Mouse (Mus musculus) erythroblast, embryonic 14.5 days (primary cell): Measurements from ENCODE around the gene Hist1h3d. TPM values are rescaled to one million over a fixed set of nuclear protein-coding genes. Genes with fewer than 3 reads are reported as not detected.
"Not testable (repeated sequence)": the region's sequence is repeated elsewhere in the genome, so short reads cannot be mapped to it uniquely, and the experiment has no call there.

Source experiments
- H3K27me3 ChIP-seq: 2 replicates; pipeline ENCODE4 v1.6.1; 2012; ENCODE audit warnings: inconsistent platforms; ENCODE audit not compliant: control insufficient read depth
- H3K36me3 ChIP-seq: 2 replicates; pipeline ENCODE4 v1.6.1; 2012; ENCODE audit warnings: mild to moderate bottlenecking, inconsistent platforms; ENCODE audit not compliant: control insufficient read depth
- H3K4me1 ChIP-seq: 2 replicates; pipeline ENCODE4 v1.6.1; 2012; ENCODE audit warnings: inconsistent platforms; ENCODE audit not compliant: control insufficient read depth
- H3K4me3 ChIP-seq: replicated peaks from 2 replicates; pipeline ENCODE3; 2012; ENCODE audit warnings: moderate library complexity, mild to moderate bottlenecking, inconsistent platforms
- H3K9me3 ChIP-seq: 2 replicates; pipeline ENCODE4 v1.6.1; 2012; ENCODE audit warnings: low read length, inconsistent platforms, mixed read lengths; ENCODE audit not compliant: control insufficient read depth
- GATA1 ChIP-seq: IDR thresholded peaks from 2 replicates; pipeline ENCODE4 v1.6.1; 2012; ENCODE audit warnings: low read length, inconsistent platforms, mixed read lengths
- TAL1 ChIP-seq: IDR thresholded peaks from 3 replicates; pipeline ENCODE4 v1.6.1; 2012; ENCODE audit warnings: low read length, inconsistent platforms, mixed read lengths
- polyA plus RNA-seq: library from polyadenylated mRNA; stranded (reverse); fragments of >175 nt; gene quantifications from 2 replicates; pipeline ENCODE4 v1.2.3, GENCODE M21; 2012

Hist1h3d gene
- polyA plus RNA-seq, 1 experiment, result 4.7 TPM

DNA sequence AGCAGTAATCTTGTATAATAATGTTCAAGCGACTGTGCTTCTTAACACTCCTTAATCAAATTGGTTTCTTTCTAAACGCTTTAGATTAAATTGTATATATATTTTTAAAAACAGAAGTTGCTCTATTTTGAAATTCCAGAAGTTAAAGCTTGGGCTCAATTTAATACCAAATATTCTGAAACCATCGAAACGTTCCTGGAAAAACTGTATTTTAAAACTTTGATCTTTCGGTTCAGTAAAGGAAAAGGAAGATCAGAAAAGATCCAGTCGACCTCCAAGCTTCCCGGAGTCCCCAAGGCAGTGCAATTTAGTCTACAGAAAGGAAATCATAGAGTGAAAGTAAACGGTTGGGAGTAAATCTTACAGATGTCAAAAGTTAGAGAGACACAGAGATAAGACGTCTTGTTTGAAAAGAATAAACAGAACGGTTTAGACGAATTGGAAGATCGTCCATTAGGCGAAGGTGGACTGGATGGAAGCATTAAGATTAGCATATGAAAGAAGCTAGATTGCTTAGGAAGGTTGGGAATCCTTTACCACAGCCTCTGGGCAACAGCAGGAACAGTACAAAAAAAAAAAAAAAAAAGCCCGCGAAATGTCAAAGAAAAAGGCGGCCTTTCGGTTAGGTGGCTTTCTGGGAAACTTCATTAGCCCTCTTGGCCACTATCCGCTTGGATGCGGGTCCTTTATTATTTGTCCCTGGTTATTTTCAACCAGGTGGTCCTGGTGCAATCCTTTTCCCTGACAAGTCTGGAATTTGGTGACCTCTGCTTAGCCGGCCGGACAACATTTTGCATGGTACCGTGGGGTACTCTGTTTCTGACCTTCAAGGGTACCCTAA lies 10.8 kb downstream of the Hist1h3d start:
- Histone ChIP-seq H3K27me3 (no peaks in the 10 kb centered on the region), H3K9me3 (no peaks in the 10 kb centered on the region), H3K36me3 (peaks cover 4% of the 10 kb centered on the region; the same call in 1 of the 2 replicates), H3K4me3 (peak overlapping the region; percentile 67), H3K4me1 (peaks cover 61% of the 10 kb centered on the region)
- TF ChIP-seq TAL1, result no peak
- TF ChIP-seq GATA1, result no peak

GRCm38 (mm10) chr13:23586940-23587225 lies 11.3 kb downstream of the Hist1h3d start:
- Histone ChIP-seq H3K4me3 (peak overlapping the region; percentile 67), H3K36me3 (peaks cover 6% of the 10 kb centered on the region), H3K4me1 (peaks cover 58% of the 10 kb centered on the region), H3K9me3 (peaks cover 2% of the 10 kb centered on the region; the same call in 1 of the 2 replicates), H3K27me3 (no peaks in the 10 kb centered on the region)
- no peak for TF ChIP-seq GATA1
- TF ChIP-seq TAL1, result no peak

GRCm38 (mm10) chr13:23591206-23591605 lies 15.6 kb downstream of the Hist1h3d start:
- Histone ChIP-seq H3K9me3 (peaks cover 3% of the 10 kb centered on the region; the same call in 1 of the 2 replicates), H3K27me3 (no peaks in the 10 kb centered on the region), H3K4me1 (peaks cover 69% of the 10 kb centered on the region), H3K36me3 (peaks cover 5% of the 10 kb centered on the region), H3K4me3 (no peak overlapping the region)
- TF ChIP-seq TAL1, result no peak
- no peak for TF ChIP-seq GATA1

GRCm38 (mm10) chr13:23591886-23592285 lies 16.3 kb downstream of the Hist1h3d start:
- H3K27me3 ChIP-seq, H3K4me3 ChIP-seq, H3K36me3 ChIP-seq, H3K9me3 ChIP-seq: not testable (repeated sequence)
- peaks cover 69% of the 10 kb centered on the region for H3K4me1 ChIP-seq

- TF ChIP-seq TAL1, result no peak
- TF ChIP-seq GATA1, result no peak
- Histone ChIP-seq H3K36me3 (peaks cover 11% of the 10 kb centered on the region), H3K27me3 (no peaks in the 10 kb centered on the region), H3K4me3 (no peak overlapping the region), H3K9me3 (peaks cover 3% of the 10 kb centered on the region; the same call in 1 of the 2 replicates), H3K4me1 (peaks cover 73% of the 10 kb centered on the region)
These were observed 17.1 kb downstream of the Hist1h3d start for GRCm38 (mm10) chr13:23592614-23593013.

- H3K4me1 ChIP-seq, result peaks cover 74% of the 10 kb centered on the region
- H3K27me3 ChIP-seq, result no peaks in the 10 kb centered on the region
- TF ChIP-seq TAL1 (no peak), GATA1 (peak; percentile 59)
- peaks cover 11% of the 10 kb centered on the region for H3K36me3 ChIP-seq
- H3K4me3 ChIP-seq, result no peak overlapping the region
- H3K9me3 ChIP-seq, result peaks cover 3% of the 10 kb centered on the region; the same call in 1 of the 2 replicates
These were observed 17.6 kb downstream of the Hist1h3d start for GRCm38 (mm10) chr13:23593051-23593770.

GRCm38 (mm10) chr13:23595185-23595584 lies 19.6 kb downstream of the Hist1h3d start:
- Histone ChIP-seq H3K4me1 (peaks cover 72% of the 10 kb centered on the region), H3K4me3 (peak overlapping the region; percentile 45), H3K36me3 (peaks cover 9% of the 10 kb centered on the region), H3K27me3 (no peaks in the 10 kb centered on the region), H3K9me3 (peaks cover 3% of the 10 kb centered on the region; the same call in 1 of the 2 replicates)
- TF ChIP-seq GATA1 (no peak), TAL1 (no peak)

GRCm38 (mm10) chr13:23595622-23596372 lies 20.2 kb downstream of the Hist1h3d start:
- TF ChIP-seq GATA1 (peak; percentile 89), TAL1 (peak; percentile 92)
- peaks cover 9% of the 10 kb centered on the region for H3K36me3 ChIP-seq
- H3K4me1 ChIP-seq, result peaks cover 72% of the 10 kb centered on the region
- H3K4me3 ChIP-seq, result peak overlapping the region; percentile 45
- H3K9me3 ChIP-seq, result peaks cover 3% of the 10 kb centered on the region; the same call in 1 of the 2 replicates
- no peaks in the 10 kb centered on the region for H3K27me3 ChIP-seq

- H3K27me3 ChIP-seq, result no peaks in the 10 kb centered on the region
- peak overlapping the region; percentile 42 for H3K4me3 ChIP-seq
These were observed 22.4 kb downstream of the Hist1h3d start for GRCm38 (mm10) chr13:23597957-23598356.

More at GRCm38 (mm10) chr13:23597957-23598356, 22.4 kb downstream of the Hist1h3d start:
- TF ChIP-seq GATA1 (no peak), TAL1 (no peak)
- peaks cover 69% of the 10 kb centered on the region for H3K4me1 ChIP-seq
- peaks cover 4% of the 10 kb centered on the region for H3K9me3 ChIP-seq
- H3K36me3 ChIP-seq, result peaks cover 9% of the 10 kb centered on the region
